Mouse (Mus musculus): ENCODE data around the gene Rnf152. TPM values are rescaled to one million over a fixed set of nuclear protein-coding genes. Genes with fewer than 3 reads are reported as not detected.

The Rnf152 gene
- polyA plus RNA-seq, 1 experiment from 2014 or later, result 0.44 TPM

DNA sequence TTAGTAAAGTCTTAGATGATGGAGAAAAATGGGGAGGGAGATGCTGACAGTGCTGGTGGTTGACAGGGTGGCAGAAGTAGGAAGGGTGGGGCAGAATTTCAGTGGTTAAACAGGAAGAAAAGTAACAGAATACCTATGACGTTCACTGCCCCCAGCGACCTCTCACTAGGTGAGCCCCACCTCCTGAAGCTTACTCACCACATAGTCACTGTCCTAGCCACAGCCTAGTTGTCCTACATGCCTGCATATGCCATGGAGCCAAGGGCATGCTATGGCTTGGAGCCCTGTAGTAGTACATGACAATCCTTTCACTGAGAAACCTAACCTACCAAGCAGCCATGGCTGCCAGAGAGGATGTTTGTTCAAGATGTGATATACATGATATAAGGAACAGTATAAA, 64.7 kb downstream of the Rnf152 start:
- WGBS, result 82% methylated on average over 2 of the region's 2 CpGs
- no peak for DNase-seq (ENCODE audit: low spot score)

DNA sequence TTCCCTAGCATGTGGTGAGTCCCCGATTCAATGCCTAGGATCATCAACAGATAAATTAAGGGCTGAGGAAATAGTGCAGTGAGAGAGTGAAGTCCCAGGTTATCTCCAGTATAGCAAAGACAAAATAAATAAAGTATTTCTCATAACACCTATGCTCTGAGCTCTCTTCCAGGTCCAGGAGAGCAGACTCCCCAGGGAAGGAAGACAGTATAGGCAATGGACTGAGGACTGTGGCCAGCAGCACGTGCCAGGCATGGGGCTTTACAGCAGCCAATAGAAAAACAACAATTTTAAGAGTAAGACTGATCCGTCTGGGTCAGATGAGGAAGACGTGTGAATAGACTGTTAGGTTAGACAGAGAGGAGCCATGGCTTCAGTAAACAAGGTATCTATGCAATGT, 69.0 kb downstream of the Rnf152 start:
- no peak for DNase-seq (ENCODE audit: low spot score)
- WGBS, result 69% methylated on average over 4 of the region's 4 CpGs
- Histone ChIP-seq H3K4me3 (ENCODE audit: low read depth, low read length) (no peak overlapping the region), H3K9me3 (ENCODE audit: control insufficient read depth, low read length) (no peaks in the 10 kb centered on the region), H3K4me2 (ENCODE audit: low read depth, severe bottlenecking) (no peak overlapping the region), H3K36me3 (ENCODE audit: control insufficient read depth, insufficient read depth, low read length) (no peaks in the 10 kb centered on the region), H3K27me3 (ENCODE audit: control insufficient read depth, insufficient read depth, low read length) (no peaks in the 10 kb centered on the region), H3K27ac (replicated peaks; ENCODE audit: low read depth, low read length) (no peak overlapping the region), H3K4me1 (ENCODE audit: control insufficient read depth, insufficient read depth, low read length) (no peaks in the 10 kb centered on the region), H3K9ac (ENCODE audit: low read length) (no peak overlapping the region)
- ATAC-seq (ENCODE audit: insufficient number of reproducible peaks, low FRiP score, low TSS enrichment, low read depth), result no peak

More for the DNA sequence above, 64.7 kb downstream of the Rnf152 start:
- ATAC-seq (ENCODE audit: insufficient number of reproducible peaks, low FRiP score, low TSS enrichment, low read depth), result no peak
- H3K9me3 ChIP-seq (ENCODE audit: control insufficient read depth, low read length), result no peaks in the 10 kb centered on the region
- no peak overlapping the region for H3K9ac ChIP-seq (ENCODE audit: low read length)
- no peaks in the 10 kb centered on the region for H3K36me3 ChIP-seq (ENCODE audit: control insufficient read depth, insufficient read depth, low read length)
- H3K27ac ChIP-seq (replicated peaks; ENCODE audit: low read depth, low read length), result no peak overlapping the region
- H3K4me1 ChIP-seq (ENCODE audit: control insufficient read depth, insufficient read depth, low read length), result no peaks in the 10 kb centered on the region
- H3K4me2 ChIP-seq (ENCODE audit: low read depth, severe bottlenecking), result no peak overlapping the region
- no peaks in the 10 kb centered on the region for H3K27me3 ChIP-seq (ENCODE audit: control insufficient read depth, insufficient read depth, low read length)
- H3K4me3 ChIP-seq (ENCODE audit: low read depth, low read length), result no peak overlapping the region

- WGBS, result 92% methylated on average over 5 of the region's 5 CpGs
- H3K4me2 ChIP-seq (ENCODE audit: low read depth, severe bottlenecking), result no peak overlapping the region
Observed at GRCm38 (mm10) chr1:105286906-105287305, 69.6 kb downstream of the Rnf152 start.

GRCm38 (mm10) chr1:105285001-105285400, 71.5 kb downstream of the Rnf152 start:
- no peak overlapping the region for H3K4me3 ChIP-seq (ENCODE audit: low read depth, low read length)
- H3K36me3 ChIP-seq (ENCODE audit: control insufficient read depth, insufficient read depth, low read length), result no peaks in the 10 kb centered on the region
- ATAC-seq (ENCODE audit: insufficient number of reproducible peaks, low FRiP score, low TSS enrichment, low read depth) (no peak), DNase-seq (ENCODE audit: low spot score) (no peak)
- H3K27me3 ChIP-seq (ENCODE audit: control insufficient read depth, insufficient read depth, low read length), result no peaks in the 10 kb centered on the region
- H3K9ac ChIP-seq (ENCODE audit: low read length), result no peak overlapping the region
- no peak overlapping the region for H3K4me2 ChIP-seq (ENCODE audit: low read depth, severe bottlenecking)
- WGBS, result 88% methylated on average over 4 of the region's 4 CpGs
- no peaks in the 10 kb centered on the region for H3K9me3 ChIP-seq (ENCODE audit: control insufficient read depth, low read length)
- H3K27ac ChIP-seq (replicated peaks; ENCODE audit: low read depth, low read length), result no peak overlapping the region
- no peaks in the 10 kb centered on the region for H3K4me1 ChIP-seq (ENCODE audit: control insufficient read depth, insufficient read depth, low read length)

More at GRCm38 (mm10) chr1:105286906-105287305, 69.6 kb downstream of the Rnf152 start:
- DNase-seq (ENCODE audit: low spot score) (no peak), ATAC-seq (ENCODE audit: insufficient number of reproducible peaks, low FRiP score, low TSS enrichment, low read depth) (no peak)
- Histone ChIP-seq H3K27me3 (ENCODE audit: control insufficient read depth, insufficient read depth, low read length) (no peaks in the 10 kb centered on the region), H3K9me3 (ENCODE audit: control insufficient read depth, low read length) (no peaks in the 10 kb centered on the region), H3K4me3 (ENCODE audit: low read depth, low read length) (no peak overlapping the region), H3K27ac (replicated peaks; ENCODE audit: low read depth, low read length) (no peak overlapping the region), H3K9ac (ENCODE audit: low read length) (no peak overlapping the region), H3K4me1 (ENCODE audit: control insufficient read depth, insufficient read depth, low read length) (no peaks in the 10 kb centered on the region), H3K36me3 (ENCODE audit: control insufficient read depth, insufficient read depth, low read length) (no peaks in the 10 kb centered on the region)

- Histone ChIP-seq H3K27me3 (ENCODE audit: control insufficient read depth, insufficient read depth, low read length) (no peaks in the 10 kb centered on the region), H3K27ac (replicated peaks; ENCODE audit: low read depth, low read length) (no peak overlapping the region), H3K9me3 (ENCODE audit: control insufficient read depth, low read length) (no peaks in the 10 kb centered on the region), H3K4me2 (ENCODE audit: low read depth, severe bottlenecking) (no peak overlapping the region), H3K4me1 (ENCODE audit: control insufficient read depth, insufficient read depth, low read length) (no peaks in the 10 kb centered on the region), H3K9ac (ENCODE audit: low read length) (no peak overlapping the region), H3K36me3 (ENCODE audit: control insufficient read depth, insufficient read depth, low read length) (no peaks in the 10 kb centered on the region), H3K4me3 (ENCODE audit: low read depth, low read length) (no peak overlapping the region)
- WGBS, result 72% methylated on average over 8 of the region's 8 CpGs
- DNase-seq (ENCODE audit: low spot score), result no peak
- ATAC-seq (ENCODE audit: insufficient number of reproducible peaks, low FRiP score, low TSS enrichment, low read depth), result no peak
Observed at GRCm38 (mm10) chr1:105284116-105284515, 72.4 kb downstream of the Rnf152 start.

DNA sequence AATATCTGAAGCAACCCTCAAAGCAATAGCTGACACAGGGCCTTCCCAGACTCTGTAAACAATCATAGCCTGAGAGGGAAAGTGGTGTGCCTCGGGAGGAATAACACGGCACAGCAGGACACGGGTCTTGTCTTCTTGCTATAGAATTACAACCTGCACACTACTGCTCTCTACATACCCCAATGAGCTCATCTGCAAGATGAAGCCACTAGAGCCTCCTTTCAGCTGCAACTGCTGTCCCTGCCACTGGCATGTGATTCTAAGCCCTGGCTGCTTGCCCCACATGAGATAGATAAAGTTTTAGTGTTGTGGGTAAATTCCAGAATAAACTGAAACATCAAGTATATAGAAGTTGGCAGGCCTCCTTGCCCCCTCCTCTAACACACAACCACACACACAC, 75.2 kb downstream of the Rnf152 start:
- Histone ChIP-seq H3K4me1 (ENCODE audit: control insufficient read depth, insufficient read depth, low read length) (no peaks in the 10 kb centered on the region), H3K9me3 (ENCODE audit: control insufficient read depth, low read length) (no peaks in the 10 kb centered on the region), H3K27me3 (ENCODE audit: control insufficient read depth, insufficient read depth, low read length) (no peaks in the 10 kb centered on the region), H3K36me3 (ENCODE audit: control insufficient read depth, insufficient read depth, low read length) (no peaks in the 10 kb centered on the region), H3K4me3 (ENCODE audit: low read depth, low read length) (no peak overlapping the region), H3K27ac (replicated peaks; ENCODE audit: low read depth, low read length) (no peak overlapping the region), H3K4me2 (ENCODE audit: low read depth, severe bottlenecking) (no peak overlapping the region), H3K9ac (ENCODE audit: low read length) (no peak overlapping the region)
- DNase-seq (ENCODE audit: low spot score) (no peak), ATAC-seq (ENCODE audit: insufficient number of reproducible peaks, low FRiP score, low TSS enrichment, low read depth) (no peak)
- WGBS, result 72% methylated on average over 3 of the region's 3 CpGs

DNA sequence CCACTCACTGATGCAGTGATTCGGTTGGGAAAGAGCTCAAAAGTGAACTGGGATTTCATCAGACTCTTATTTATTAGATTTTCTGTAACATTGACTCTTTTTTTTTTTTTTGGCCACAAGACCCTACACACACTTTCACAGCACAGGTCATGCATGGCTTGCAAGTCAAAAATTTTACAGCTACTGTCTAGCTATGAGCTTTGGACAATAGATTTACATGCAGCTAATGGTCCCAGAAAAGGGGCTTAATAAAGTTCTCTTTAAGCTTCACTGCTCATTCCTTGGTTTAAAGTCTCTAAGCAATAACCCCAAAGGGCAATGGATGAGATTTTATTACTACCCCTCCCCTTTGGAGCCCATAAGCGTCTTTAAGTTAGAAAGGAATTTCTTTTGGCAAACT, 76.3 kb downstream of the Rnf152 start:
- Histone ChIP-seq H3K9ac (ENCODE audit: low read length) (no peak overlapping the region), H3K27ac (replicated peaks; ENCODE audit: low read depth, low read length) (no peak overlapping the region), H3K4me2 (ENCODE audit: low read depth, severe bottlenecking) (no peak overlapping the region), H3K27me3 (ENCODE audit: control insufficient read depth, insufficient read depth, low read length) (no peaks in the 10 kb centered on the region), H3K9me3 (ENCODE audit: control insufficient read depth, low read length) (no peaks in the 10 kb centered on the region), H3K36me3 (ENCODE audit: control insufficient read depth, insufficient read depth, low read length) (no peaks in the 10 kb centered on the region), H3K4me3 (ENCODE audit: low read depth, low read length) (no peak overlapping the region), H3K4me1 (ENCODE audit: control insufficient read depth, insufficient read depth, low read length) (no peaks in the 10 kb centered on the region)
- WGBS, result 55% methylated on average over 2 of the region's 2 CpGs
- no peak for DNase-seq (ENCODE audit: low spot score)
- no peak for ATAC-seq (ENCODE audit: insufficient number of reproducible peaks, low FRiP score, low TSS enrichment, low read depth)

GRCm38 (mm10) chr1:105274500-105275194, 81.9 kb downstream of the Rnf152 start:
- DNase-seq (ENCODE audit: low spot score) (no peak), ATAC-seq (ENCODE audit: insufficient number of reproducible peaks, low FRiP score, low TSS enrichment, low read depth) (no peak)
- no peaks in the 10 kb centered on the region for H3K36me3 ChIP-seq (ENCODE audit: control insufficient read depth, insufficient read depth, low read length)
- WGBS, result 93% methylated on average over 3 of the region's 3 CpGs
- H3K27me3 ChIP-seq (ENCODE audit: control insufficient read depth, insufficient read depth, low read length), result no peaks in the 10 kb centered on the region
- H3K4me2 ChIP-seq (ENCODE audit: low read depth, severe bottlenecking), result no peak overlapping the region
- H3K4me3 ChIP-seq (ENCODE audit: low read depth, low read length), result no peak overlapping the region
- H3K27ac ChIP-seq (replicated peaks; ENCODE audit: low read depth, low read length), result no peak overlapping the region
- H3K9me3 ChIP-seq (ENCODE audit: control insufficient read depth, low read length), result no peaks in the 10 kb centered on the region
- H3K4me1 ChIP-seq (ENCODE audit: control insufficient read depth, insufficient read depth, low read length), result no peaks in the 10 kb centered on the region
- H3K9ac ChIP-seq (ENCODE audit: low read length), result no peak overlapping the region

DNA sequence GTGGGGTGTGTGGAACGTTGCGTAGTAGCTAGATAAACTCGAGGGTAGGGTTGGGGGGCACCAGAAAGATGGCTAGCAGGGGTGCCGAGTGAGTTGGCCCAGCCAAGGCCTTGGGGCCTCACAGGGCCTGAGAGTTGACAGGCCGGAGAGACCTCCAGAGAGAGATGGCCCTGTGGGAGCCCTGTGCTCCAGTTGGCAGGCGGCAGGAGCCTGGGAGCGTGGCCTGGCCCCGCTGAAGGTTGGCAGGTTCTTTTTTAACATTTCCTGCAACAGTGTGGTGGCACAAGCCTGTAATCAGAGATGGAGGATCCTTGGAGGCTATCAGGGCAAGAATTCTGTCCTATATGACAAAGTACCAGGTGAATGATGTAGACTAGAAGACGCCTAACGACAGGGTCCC, 85.4 kb downstream of the Rnf152 start:
- H3K9ac ChIP-seq (ENCODE audit: low read length), result no peak overlapping the region
- 86% methylated on average over 10 of the region's 10 CpGs for WGBS
- no peaks in the 10 kb centered on the region for H3K27me3 ChIP-seq (ENCODE audit: control insufficient read depth, insufficient read depth, low read length)
- H3K27ac ChIP-seq (replicated peaks; ENCODE audit: low read depth, low read length), result no peak overlapping the region
- H3K9me3 ChIP-seq (ENCODE audit: control insufficient read depth, low read length), result no peaks in the 10 kb centered on the region
- no peak overlapping the region for H3K4me3 ChIP-seq (ENCODE audit: low read depth, low read length)
- no peak overlapping the region for H3K4me2 ChIP-seq (ENCODE audit: low read depth, severe bottlenecking)
- H3K36me3 ChIP-seq (ENCODE audit: control insufficient read depth, insufficient read depth, low read length), result no peaks in the 10 kb centered on the region
- no peaks in the 10 kb centered on the region for H3K4me1 ChIP-seq (ENCODE audit: control insufficient read depth, insufficient read depth, low read length)
- DNase-seq (ENCODE audit: low spot score) (no peak), ATAC-seq (ENCODE audit: insufficient number of reproducible peaks, low FRiP score, low TSS enrichment, low read depth) (no peak)
